Mouse (Mus musculus): ENCODE results near the gene Pum2. TPM values are rescaled to one million over a fixed set of nuclear protein-coding genes. Genes with fewer than 3 reads are reported as not detected.

Pum2 gene
- polyA plus RNA-seq, 1 experiment from 2014 or later: 83.5 TPM

GRCm38 (mm10) chr12:8661747-8662146 is 12.2 kb upstream of the Pum2 start:
- Histone ChIP-seq H3K4me3 (replicated peaks; ENCODE audit: low read depth, low read length) (no peak overlapping the region), H3K9ac (replicated peaks; ENCODE audit: low read length) (no peak overlapping the region), H3K27me3 (ENCODE audit: control insufficient read depth, insufficient read depth, low read length) (no peaks in the 10 kb centered on the region), H3K4me1 (ENCODE audit: control insufficient read depth, insufficient read depth, low read length) (no peaks in the 10 kb centered on the region), H3K27ac (replicated peaks; ENCODE audit: low read depth, low read length) (no peak overlapping the region), H3K4me2 (ENCODE audit: low read length) (no peak overlapping the region), H3K36me3 (ENCODE audit: control insufficient read depth, insufficient read depth, low read length) (no peaks in the 10 kb centered on the region), H3K9me3 (ENCODE audit: control insufficient read depth, low read length) (no peaks in the 10 kb centered on the region)
- no peak for ATAC-seq (ENCODE audit: low FRiP score, low TSS enrichment)
- no peak for DNase-seq
- 67% methylated on average over 3 of the region's 3 CpGs for WGBS

GRCm38 (mm10) chr12:8662175-8662574 is 11.8 kb upstream of the Pum2 start:
- 64% methylated on average over 2 of the region's 2 CpGs for WGBS
- H3K4me1 ChIP-seq (ENCODE audit: control insufficient read depth, insufficient read depth, low read length): no peaks in the 10 kb centered on the region

GRCm38 (mm10) chr12:8662721-8663120 is 11.2 kb upstream of the Pum2 start:
- ATAC-seq (ENCODE audit: low FRiP score, low TSS enrichment) (no peak), DNase-seq (no peak)
- no peaks in the 10 kb centered on the region for H3K4me1 ChIP-seq (ENCODE audit: control insufficient read depth, insufficient read depth, low read length)
- H3K27me3 ChIP-seq (ENCODE audit: control insufficient read depth, insufficient read depth, low read length): no peaks in the 10 kb centered on the region
- no peak overlapping the region for H3K9ac ChIP-seq (replicated peaks; ENCODE audit: low read length)
- H3K9me3 ChIP-seq (ENCODE audit: control insufficient read depth, low read length): no peaks in the 10 kb centered on the region
- H3K36me3 ChIP-seq (ENCODE audit: control insufficient read depth, insufficient read depth, low read length): no peaks in the 10 kb centered on the region
- 82% methylated on average over 4 of the region's 4 CpGs for WGBS
- H3K4me3 ChIP-seq (replicated peaks; ENCODE audit: low read depth, low read length): no peak overlapping the region
- no peak overlapping the region for H3K4me2 ChIP-seq (ENCODE audit: low read length)
- no peak overlapping the region for H3K27ac ChIP-seq (replicated peaks; ENCODE audit: low read depth, low read length)

More at GRCm38 (mm10) chr12:8662175-8662574, 11.8 kb upstream of the Pum2 start:
- Histone ChIP-seq H3K9me3 (ENCODE audit: control insufficient read depth, low read length) (no peaks in the 10 kb centered on the region), H3K4me3 (replicated peaks; ENCODE audit: low read depth, low read length) (no peak overlapping the region), H3K9ac (replicated peaks; ENCODE audit: low read length) (no peak overlapping the region), H3K36me3 (ENCODE audit: control insufficient read depth, insufficient read depth, low read length) (no peaks in the 10 kb centered on the region), H3K27ac (replicated peaks; ENCODE audit: low read depth, low read length) (no peak overlapping the region), H3K4me2 (ENCODE audit: low read length) (no peak overlapping the region), H3K27me3 (ENCODE audit: control insufficient read depth, insufficient read depth, low read length) (no peaks in the 10 kb centered on the region)
- ATAC-seq (ENCODE audit: low FRiP score, low TSS enrichment) (no peak), DNase-seq (no peak)

GRCm38 (mm10) chr12:8667473-8668255 is 6.3 kb upstream of the Pum2 start:
- DNase-seq (no peak), ATAC-seq (ENCODE audit: low FRiP score, low TSS enrichment) (no peak)
- Histone ChIP-seq H3K4me1 (ENCODE audit: control insufficient read depth, insufficient read depth, low read length) (no peaks in the 10 kb centered on the region), H3K27me3 (ENCODE audit: control insufficient read depth, insufficient read depth, low read length) (no peaks in the 10 kb centered on the region), H3K27ac (replicated peaks; ENCODE audit: low read depth, low read length) (no peak overlapping the region), H3K9ac (replicated peaks; ENCODE audit: low read length) (no peak overlapping the region), H3K4me3 (replicated peaks; ENCODE audit: low read depth, low read length) (no peak overlapping the region), H3K36me3 (ENCODE audit: control insufficient read depth, insufficient read depth, low read length) (no peaks in the 10 kb centered on the region), H3K4me2 (ENCODE audit: low read length) (no peak overlapping the region), H3K9me3 (ENCODE audit: control insufficient read depth, low read length) (no peaks in the 10 kb centered on the region)
- WGBS: 90% methylated on average over 4 of the region's 4 CpGs

GRCm38 (mm10) chr12:8669421-8669820 is 4.5 kb upstream of the Pum2 start:
- Histone ChIP-seq H3K9ac (replicated peaks; ENCODE audit: low read length) (no peak overlapping the region), H3K9me3 (ENCODE audit: control insufficient read depth, low read length) (no peaks in the 10 kb centered on the region), H3K4me1 (ENCODE audit: control insufficient read depth, insufficient read depth, low read length) (peaks cover 4% of the 10 kb centered on the region; the same call in 1 of the 2 replicates), H3K27ac (replicated peaks; ENCODE audit: low read depth, low read length) (no peak overlapping the region), H3K36me3 (ENCODE audit: control insufficient read depth, insufficient read depth, low read length) (no peaks in the 10 kb centered on the region), H3K4me3 (replicated peaks; ENCODE audit: low read depth, low read length) (no peak overlapping the region), H3K4me2 (ENCODE audit: low read length) (no peak overlapping the region), H3K27me3 (ENCODE audit: control insufficient read depth, insufficient read depth, low read length) (no peaks in the 10 kb centered on the region)
- no peak for DNase-seq
- ATAC-seq (ENCODE audit: low FRiP score, low TSS enrichment): no peak
- 80% methylated on average over 4 of the region's 4 CpGs for WGBS

GRCm38 (mm10) chr12:8669846-8670245 is 4.1 kb upstream of the Pum2 start:
- Histone ChIP-seq H3K4me1 (ENCODE audit: control insufficient read depth, insufficient read depth, low read length) (peaks cover 4% of the 10 kb centered on the region; the same call in 1 of the 2 replicates), H3K4me3 (replicated peaks; ENCODE audit: low read depth, low read length) (no peak overlapping the region), H3K9ac (replicated peaks; ENCODE audit: low read length) (no peak overlapping the region), H3K4me2 (ENCODE audit: low read length) (no peak overlapping the region), H3K27me3 (ENCODE audit: control insufficient read depth, insufficient read depth, low read length) (no peaks in the 10 kb centered on the region), H3K9me3 (ENCODE audit: control insufficient read depth, low read length) (no peaks in the 10 kb centered on the region), H3K36me3 (ENCODE audit: control insufficient read depth, insufficient read depth, low read length) (no peaks in the 10 kb centered on the region), H3K27ac (replicated peaks; ENCODE audit: low read depth, low read length) (no peak overlapping the region)
- 63% methylated on average over 3 of the region's 3 CpGs for WGBS
- ATAC-seq (ENCODE audit: low FRiP score, low TSS enrichment) (no peak), DNase-seq (peak; percentile 67)

- WGBS: 36% methylated on average over 17 of the region's 17 CpGs
- Histone ChIP-seq H3K4me1 (ENCODE audit: control insufficient read depth, insufficient read depth, low read length) (peaks cover 26% of the 10 kb centered on the region), H3K4me2 (ENCODE audit: low read length) (peak overlapping the region; percentile 54), H3K4me3 (replicated peaks; ENCODE audit: low read depth, low read length) (peak overlapping the region; percentile 86), H3K36me3 (ENCODE audit: control insufficient read depth, insufficient read depth, low read length) (no peaks in the 10 kb centered on the region), H3K9ac (replicated peaks; ENCODE audit: low read length) (peak overlapping the region; percentile 98), H3K27ac (replicated peaks; ENCODE audit: low read depth, low read length) (peak overlapping the region; percentile 98), H3K9me3 (ENCODE audit: control insufficient read depth, low read length) (no peaks in the 10 kb centered on the region), H3K27me3 (ENCODE audit: control insufficient read depth, insufficient read depth, low read length) (no peaks in the 10 kb centered on the region)
- peak; percentile 44 for DNase-seq
- no peak for ATAC-seq (ENCODE audit: low FRiP score, low TSS enrichment)
Measured at GRCm38 (mm10) chr12:8673121-8673973, 587 bp upstream of the Pum2 start.

- Histone ChIP-seq H3K4me3 (replicated peaks; ENCODE audit: low read depth, low read length) (peak overlapping the region; percentile 86), H3K27ac (replicated peaks; ENCODE audit: low read depth, low read length) (peak overlapping the region; percentile 98), H3K27me3 (ENCODE audit: control insufficient read depth, insufficient read depth, low read length) (no peaks in the 10 kb centered on the region), H3K9me3 (ENCODE audit: control insufficient read depth, low read length) (no peaks in the 10 kb centered on the region), H3K4me1 (ENCODE audit: control insufficient read depth, insufficient read depth, low read length) (peaks cover 28% of the 10 kb centered on the region), H3K36me3 (ENCODE audit: control insufficient read depth, insufficient read depth, low read length) (no peaks in the 10 kb centered on the region), H3K4me2 (ENCODE audit: low read length) (peak overlapping the region; percentile 90), H3K9ac (replicated peaks; ENCODE audit: low read length) (peak overlapping the region; percentile 98)
- ATAC-seq (ENCODE audit: low FRiP score, low TSS enrichment) (peak; percentile 81), DNase-seq (peak; percentile 77)
- 1% methylated on average over 49 of the region's 62 CpGs for WGBS
Measured at GRCm38 (mm10) chr12:8674377-8674864, 487 bp downstream of the Pum2 start.

Data from midbrain, embryonic 14.5 days (tissue).